Mouse (Mus musculus) G1E (cell line): ENCODE measurements around the gene Arhgdia.

Experiments used
- CTCF ChIP-seq: IDR thresholded peaks from 2 replicates; pipeline ENCODE4 v1.5.1; 2012; ENCODE audit warnings: low read depth, low read length, inconsistent platforms, mixed read lengths
- GATA1 ChIP-seq: IDR thresholded peaks from 2 replicates; pipeline ENCODE4 v1.6.1; 2012; ENCODE audit warnings: borderline replicate concordance, low read length, inconsistent platforms, mixed read lengths

GRCm38 (mm10) chr11:120578694-120579243, 2.7 kb downstream of the Arhgdia start:
- TF ChIP-seq CTCF (no peak), GATA1 (no peak)
